Mouse (Mus musculus) forebrain, embryonic 15.5 days (tissue): Measurements from ENCODE around the gene Apln. TPM values are rescaled to one million over a fixed set of nuclear protein-coding genes. Genes with fewer than 3 reads are reported as not detected.
A peak's percentile ranks its signal among the peaks of the same experiment; 100 is the strongest.

Experiments
- ATAC-seq: fragments of 200-750 bp; cut with Nextera tagmentation; replicated peaks from 2 replicates; pipeline ENCODE4 v1.8.0; 2017; ENCODE audit warnings: mild to moderate bottlenecking, moderate TSS enrichment, moderate library complexity
- H3K27ac ChIP-seq: fragments of 300-500 bp; sonication (generic); replicated peaks from 2 replicates; pipeline ENCODE4 v1.5.1; 2015; ENCODE audit warnings: mild to moderate bottlenecking, inconsistent platforms
- H3K27me3 ChIP-seq: fragments of 300-500 bp; sonication (generic); 2 replicates; pipeline ENCODE4 v1.6.1; 2015; ENCODE audit warnings: inconsistent platforms
- H3K36me3 ChIP-seq: fragments of 300-500 bp; sonication (generic); 2 replicates; pipeline ENCODE4 v1.6.1; 2015; ENCODE audit warnings: mild to moderate bottlenecking, inconsistent platforms
- H3K4me1 ChIP-seq: fragments of 300-500 bp; sonication (generic); 2 replicates; pipeline ENCODE4 v1.6.1; 2015; ENCODE audit warnings: inconsistent platforms
- H3K4me2 ChIP-seq: fragments of 300-500 bp; sonication (generic); replicated peaks from 2 replicates; pipeline ENCODE4 v1.6.1; 2015; ENCODE audit warnings: mild to moderate bottlenecking, inconsistent platforms
- H3K4me3 ChIP-seq: fragments of 300-500 bp; sonication (generic); 2 replicates; pipeline ENCODE4 v1.5.1; 2015; ENCODE audit warnings: mild to moderate bottlenecking, inconsistent platforms
- H3K9ac ChIP-seq: fragments of 300-500 bp; sonication (generic); replicated peaks from 2 replicates; pipeline ENCODE4 v1.6.1; 2015; ENCODE audit warnings: mild to moderate bottlenecking, inconsistent platforms
- H3K9me3 ChIP-seq: fragments of 300-500 bp; sonication (generic); 2 replicates; pipeline ENCODE4 v1.6.1; 2016; ENCODE audit warnings: inconsistent platforms
- WGBS: fragments of 180-500 bp; shearing (Covaris S2); methylation state at CpG from one replicate; pipeline ENCODE4 v1.1.7; 2015; ENCODE audit warnings: mixed read lengths; 5-methylcytosine and 5-hydroxymethylcytosine counted together
- polyA plus RNA-seq: library from polyadenylated mRNA; unstranded; fragments of >200 nt; fragmentation: Nextera tagmentation; extraction: Ambion mirVana; gene quantifications from 2 replicates; pipeline ENCODE4 v1.2.1, GENCODE M21; 2015

Apln gene
- polyA plus RNA-seq = 4.6 and 5.1 TPM in 2 replicates

DNA sequence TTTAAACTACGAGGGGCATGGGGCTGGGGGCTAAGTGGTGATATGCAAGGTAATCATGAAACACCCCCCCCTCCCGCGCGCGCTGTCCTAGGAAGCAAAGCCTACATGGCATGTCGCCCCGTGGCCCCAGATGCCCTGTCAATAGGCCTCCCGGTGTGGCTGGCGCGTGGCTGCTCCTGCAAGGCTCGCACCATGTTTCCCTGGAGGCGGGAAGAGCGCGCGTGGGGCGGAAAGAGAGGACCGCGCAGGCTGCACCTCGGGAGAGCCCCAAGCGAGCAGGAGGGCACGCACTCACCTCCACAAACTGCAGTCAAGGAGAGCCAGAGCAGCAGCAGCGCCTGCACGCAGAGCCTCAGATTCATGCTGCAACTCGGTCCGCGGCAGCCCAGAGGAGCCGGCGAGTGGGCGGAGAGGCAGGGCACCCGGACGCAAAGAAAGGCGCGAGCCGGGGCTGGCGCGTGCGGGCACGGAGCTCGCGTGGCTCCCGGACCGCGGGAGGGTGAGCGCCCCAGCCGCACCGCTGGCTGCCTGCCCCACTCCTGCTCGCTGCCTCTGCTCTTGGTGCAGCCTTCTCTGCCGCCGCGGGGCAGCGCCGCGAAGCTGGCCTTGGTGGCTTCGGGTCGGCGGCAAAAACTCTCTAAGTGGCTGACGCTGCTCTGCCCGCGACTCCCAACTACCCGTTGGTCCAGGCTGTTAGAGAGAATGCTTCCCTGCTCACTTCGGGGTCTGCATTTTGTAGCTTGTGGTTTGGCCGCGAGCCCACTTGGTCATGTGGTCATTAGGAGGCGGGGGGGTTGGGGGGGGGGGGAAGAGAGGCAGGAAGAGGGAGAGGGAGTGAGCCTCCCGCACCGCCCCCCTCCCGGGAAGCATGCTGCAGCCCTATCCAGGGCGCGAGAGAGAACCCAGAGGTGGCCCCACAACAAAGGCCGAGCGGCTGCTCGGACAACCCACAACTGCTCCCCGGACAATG, at the start of gene Apln:
TSS of gene Apln (minus strand) at position 710 of the 970 bp plus-strand sequence.
- peak; percentile 75 for ATAC-seq
- peaks cover 12% of the 10 kb centered on the region for H3K4me1 ChIP-seq

DNA sequence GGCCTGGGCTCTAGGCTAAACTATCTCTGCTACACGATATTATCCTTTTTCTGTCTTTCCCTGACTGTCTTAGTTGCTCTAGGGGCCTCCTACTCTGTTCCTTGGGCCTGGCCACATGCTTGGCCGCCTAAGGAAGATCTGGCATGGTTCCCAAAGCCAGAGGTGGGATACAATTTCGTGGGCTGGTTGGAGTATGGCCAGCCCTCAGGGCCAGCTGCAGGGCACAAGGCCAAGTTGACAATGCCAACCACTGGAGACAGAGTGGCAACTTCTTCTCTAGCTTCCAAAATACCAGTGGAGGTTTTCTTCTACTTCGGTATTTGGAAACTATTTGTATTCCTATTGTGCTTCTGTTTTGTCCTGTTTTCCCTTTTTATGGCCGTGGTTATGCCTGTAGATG, 47.7 kb upstream of the Apln start:
- Histone ChIP-seq H3K9me3 (no peaks in the 10 kb centered on the region), H3K9ac (no peak overlapping the region), H3K4me2 (no peak overlapping the region), H3K27ac (no peak overlapping the region), H3K36me3 (no peaks in the 10 kb centered on the region), H3K4me1 (no peaks in the 10 kb centered on the region), H3K27me3 (no peaks in the 10 kb centered on the region), H3K4me3 (no peak overlapping the region)
- no peak for ATAC-seq
- 61% methylated on average over 5 of the region's 5 CpGs for WGBS

More for the DNA sequence above, at the start of gene Apln:
- H3K36me3 ChIP-seq = no peaks in the 10 kb centered on the region
- peak within 1 kb of the TSS; percentile 50 for H3K4me3 ChIP-seq
- 0 out of 2 replicates have a peak within 1 kb of the TSS, but pooled peaks have one; percentile 33 for H3K27ac ChIP-seq
- 25% methylated on average over 72 of the region's 73 CpGs for WGBS
- H3K27me3 ChIP-seq = no peaks in the 10 kb centered on the region
- peak within 1 kb of the TSS; percentile 51 for H3K9ac ChIP-seq
- no peaks in the 10 kb centered on the region for H3K9me3 ChIP-seq
- H3K4me2 ChIP-seq = peak within 1 kb of the TSS; percentile 89

DNA sequence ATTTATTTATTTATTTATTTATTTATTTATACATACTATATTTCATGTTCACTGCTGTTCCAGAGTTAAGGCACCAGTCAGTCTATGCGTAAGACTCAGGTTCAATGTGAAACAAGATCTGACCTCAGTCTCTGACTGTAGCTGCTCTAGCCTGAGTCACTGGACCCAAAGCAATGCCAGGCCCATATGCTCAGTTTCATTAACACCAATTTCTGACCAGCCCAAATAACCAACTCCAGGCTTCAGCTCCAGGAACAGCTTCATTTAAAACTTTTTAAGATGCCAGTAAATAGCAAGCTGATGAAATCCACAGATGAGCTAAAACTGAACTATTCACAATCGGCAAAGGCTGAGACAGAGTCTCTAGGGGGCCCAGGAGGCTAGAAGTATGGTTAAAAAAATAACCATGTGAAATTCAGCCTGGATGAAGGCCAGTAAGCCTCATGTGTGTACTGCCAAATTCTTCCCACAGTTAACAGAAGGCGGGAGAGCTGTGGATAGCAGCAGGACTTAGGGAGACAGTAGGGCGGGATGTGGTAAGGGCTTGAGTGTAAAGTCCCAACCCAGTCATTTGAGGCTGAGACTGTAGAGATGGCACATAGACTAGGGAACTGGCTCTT, 42.3 kb upstream of the Apln start:
- no peak overlapping the region for H3K9ac ChIP-seq
- no peak overlapping the region for H3K27ac ChIP-seq
- 81% methylated on average over 4 of the region's 4 CpGs for WGBS
- no peak overlapping the region for H3K4me3 ChIP-seq
- H3K4me2 ChIP-seq = no peak overlapping the region
- H3K27me3 ChIP-seq = no peaks in the 10 kb centered on the region
- no peaks in the 10 kb centered on the region for H3K36me3 ChIP-seq
- ATAC-seq = no peak
- no peaks in the 10 kb centered on the region for H3K4me1 ChIP-seq
- no peaks in the 10 kb centered on the region for H3K9me3 ChIP-seq

DNA sequence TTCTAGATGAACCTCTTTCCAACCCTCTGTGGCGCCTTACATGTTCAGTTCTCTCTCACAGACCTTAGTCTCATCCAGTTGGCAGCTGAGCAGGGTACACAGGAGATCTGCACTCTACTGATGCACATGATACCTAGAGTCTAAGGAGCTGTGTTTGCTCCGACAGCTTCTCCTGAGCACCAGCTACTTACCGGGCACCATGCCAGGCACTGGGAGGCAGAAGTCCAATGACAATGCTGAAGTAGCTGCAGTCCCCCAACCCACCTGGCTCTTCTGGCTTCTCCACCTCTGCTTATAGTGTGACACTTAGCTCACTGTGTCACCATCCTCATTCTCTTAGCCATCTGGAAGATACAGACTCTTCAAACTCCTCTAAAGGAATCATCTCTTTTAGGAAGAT, 40.0 kb upstream of the Apln start:
- Histone ChIP-seq H3K36me3 (no peaks in the 10 kb centered on the region), H3K4me1 (no peaks in the 10 kb centered on the region), H3K4me2 (no peak overlapping the region), H3K4me3 (no peak overlapping the region), H3K27me3 (no peaks in the 10 kb centered on the region), H3K9ac (no peak overlapping the region), H3K9me3 (no peaks in the 10 kb centered on the region), H3K27ac (no peak overlapping the region)
- WGBS = 87% methylated on average over 3 of the region's 3 CpGs
- ATAC-seq = no peak

DNA sequence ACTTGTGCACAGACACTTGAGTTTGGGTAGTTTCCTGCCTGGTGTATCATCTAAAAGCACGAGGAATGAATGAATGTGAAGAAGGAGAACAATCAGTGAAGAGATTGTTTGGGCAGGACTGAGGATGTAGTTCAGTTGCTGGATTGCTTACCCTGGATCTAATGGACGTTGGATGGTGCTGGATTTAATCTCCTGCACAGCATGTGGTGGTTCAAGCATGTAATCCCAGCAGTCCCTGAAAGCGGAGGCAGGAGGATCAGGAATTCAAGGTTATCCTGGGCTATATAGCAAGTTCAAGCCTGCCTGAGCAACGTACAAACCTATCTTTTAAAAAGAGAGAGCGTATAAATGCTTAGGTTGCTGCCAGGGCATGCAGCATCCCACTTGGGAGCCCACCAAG, 37.7 kb upstream of the Apln start:
- ATAC-seq = no peak
- WGBS = 40% methylated on average over 5 of the region's 5 CpGs
- no peak overlapping the region for H3K27ac ChIP-seq
- H3K27me3 ChIP-seq = no peaks in the 10 kb centered on the region
- H3K4me2 ChIP-seq = no peak overlapping the region
- no peaks in the 10 kb centered on the region for H3K4me1 ChIP-seq
- no peaks in the 10 kb centered on the region for H3K36me3 ChIP-seq
- no peaks in the 10 kb centered on the region for H3K9me3 ChIP-seq
- no peak overlapping the region for H3K9ac ChIP-seq
- H3K4me3 ChIP-seq = no peak overlapping the region

DNA sequence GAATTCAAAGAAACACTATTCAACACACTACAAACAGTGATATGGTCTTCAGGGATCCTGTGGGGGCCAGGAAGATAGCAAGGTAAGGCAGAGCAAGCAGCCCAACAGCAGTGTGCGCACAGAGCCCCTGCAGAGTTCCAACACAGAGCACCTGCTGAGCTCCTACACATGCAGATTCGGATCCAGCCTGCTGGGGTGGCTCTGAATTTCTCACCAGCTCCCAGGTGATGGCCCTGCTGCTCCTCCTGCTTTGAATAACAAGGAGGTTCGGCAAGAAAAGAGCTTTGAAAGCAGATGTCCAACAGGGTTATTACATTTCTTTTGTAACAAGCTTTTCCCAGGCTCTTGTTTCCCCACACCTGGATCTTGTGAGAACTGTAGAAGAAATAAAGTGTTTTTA, 37.3 kb upstream of the Apln start:
- H3K4me2 ChIP-seq = no peak overlapping the region
- no peaks in the 10 kb centered on the region for H3K36me3 ChIP-seq
- no peaks in the 10 kb centered on the region for H3K4me1 ChIP-seq
- no peak overlapping the region for H3K9ac ChIP-seq
- H3K4me3 ChIP-seq = no peak overlapping the region
- H3K9me3 ChIP-seq = no peaks in the 10 kb centered on the region
- ATAC-seq = no peak
- no peak overlapping the region for H3K27ac ChIP-seq
- 29% methylated on average over 3 of the region's 3 CpGs for WGBS
- no peaks in the 10 kb centered on the region for H3K27me3 ChIP-seq

DNA sequence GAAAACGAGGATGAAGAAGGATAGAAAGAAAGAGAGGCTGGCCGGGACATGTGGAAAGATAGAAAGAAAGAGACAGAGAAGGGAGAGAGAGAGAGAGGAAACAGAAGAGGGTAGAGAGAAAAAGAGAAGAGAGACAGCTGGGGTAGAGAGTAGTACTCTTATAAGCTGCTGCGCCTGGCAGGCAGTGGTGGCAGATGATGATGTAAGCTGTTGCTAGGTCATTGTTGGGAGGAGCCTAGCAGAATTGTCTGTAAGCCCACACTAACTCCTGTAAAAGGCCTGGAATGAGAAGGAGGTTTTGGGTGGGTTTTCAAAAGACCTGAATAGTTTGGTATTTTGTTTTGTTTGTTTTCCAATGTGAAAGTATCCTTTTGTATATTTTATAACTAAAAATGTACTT, 32.2 kb upstream of the Apln start:
- Histone ChIP-seq H3K9me3 (no peaks in the 10 kb centered on the region), H3K36me3 (no peaks in the 10 kb centered on the region), H3K4me3 (no peak overlapping the region), H3K9ac (no peak overlapping the region), H3K27ac (no peak overlapping the region), H3K27me3 (no peaks in the 10 kb centered on the region), H3K4me1 (no peaks in the 10 kb centered on the region), H3K4me2 (no peak overlapping the region)
- no peak for ATAC-seq
- 72% methylated on average over 3 of the region's 3 CpGs for WGBS

DNA sequence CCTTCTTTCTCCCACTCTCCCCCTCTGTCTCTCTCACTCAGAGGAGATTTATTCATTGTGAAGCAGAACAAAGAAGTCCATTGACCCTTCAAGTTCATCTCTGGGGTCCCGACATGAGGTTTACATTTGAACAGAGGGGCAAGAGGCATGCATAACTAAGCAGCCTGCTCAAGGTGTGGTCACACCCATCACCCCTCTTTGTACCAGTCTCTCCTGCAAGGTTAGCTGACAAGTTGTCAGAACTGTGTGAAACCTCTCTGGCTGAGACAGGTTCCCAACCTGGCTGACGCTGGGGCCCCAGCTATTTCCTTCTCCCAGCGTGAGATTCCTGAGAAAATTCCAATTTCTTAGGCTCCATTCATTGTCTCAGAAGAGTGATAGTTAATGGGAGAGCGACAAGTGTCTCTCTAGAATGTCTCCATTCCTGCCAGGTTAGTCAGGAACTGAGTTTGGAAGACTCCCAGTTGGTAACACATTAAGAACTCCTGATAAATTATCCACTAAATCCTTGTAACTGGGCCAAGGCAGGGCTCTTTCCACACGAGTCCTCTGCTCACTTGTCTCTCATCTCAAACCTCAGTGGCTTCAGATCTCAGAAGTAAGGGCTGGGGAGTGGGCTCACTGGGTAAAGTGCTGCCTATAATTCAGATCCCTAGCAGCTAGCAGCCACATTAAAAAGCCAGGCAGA, 29.7 kb upstream of the Apln start:
- ATAC-seq = no peak
- Histone ChIP-seq H3K9me3 (no peaks in the 10 kb centered on the region), H3K4me1 (no peaks in the 10 kb centered on the region), H3K4me3 (no peak overlapping the region), H3K4me2 (no peak overlapping the region), H3K9ac (no peak overlapping the region), H3K36me3 (no peaks in the 10 kb centered on the region), H3K27ac (no peak overlapping the region), H3K27me3 (no peaks in the 10 kb centered on the region)
- WGBS = 29% methylated on average over 5 of the region's 5 CpGs

DNA sequence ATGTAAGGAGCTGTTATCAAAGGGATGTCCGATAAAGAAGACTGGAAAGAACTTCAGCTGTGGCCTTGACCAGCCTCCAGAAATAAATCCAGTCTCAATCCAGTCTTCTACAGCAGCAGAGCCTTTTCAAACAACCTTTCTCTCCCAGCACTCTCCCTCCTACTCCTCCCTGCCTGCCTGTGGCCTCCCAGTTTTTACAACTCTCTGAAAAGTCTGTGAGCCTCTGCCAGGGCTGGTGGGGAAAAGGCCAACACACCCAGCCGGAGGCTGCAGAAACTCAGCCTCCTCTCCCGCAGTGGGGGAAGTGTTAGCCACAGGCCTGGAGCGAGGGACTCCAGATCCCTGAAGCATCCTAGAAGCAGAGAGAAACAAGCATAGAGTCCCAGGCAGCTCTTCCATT, 27.8 kb upstream of the Apln start:
- no peaks in the 10 kb centered on the region for H3K4me1 ChIP-seq
- 78% methylated on average over 4 of the region's 4 CpGs for WGBS
- H3K4me3 ChIP-seq = no peak overlapping the region
- no peaks in the 10 kb centered on the region for H3K9me3 ChIP-seq
- no peaks in the 10 kb centered on the region for H3K27me3 ChIP-seq
- no peaks in the 10 kb centered on the region for H3K36me3 ChIP-seq
- H3K9ac ChIP-seq = no peak overlapping the region
- H3K27ac ChIP-seq = no peak overlapping the region
- ATAC-seq = no peak
- H3K4me2 ChIP-seq = no peak overlapping the region

DNA sequence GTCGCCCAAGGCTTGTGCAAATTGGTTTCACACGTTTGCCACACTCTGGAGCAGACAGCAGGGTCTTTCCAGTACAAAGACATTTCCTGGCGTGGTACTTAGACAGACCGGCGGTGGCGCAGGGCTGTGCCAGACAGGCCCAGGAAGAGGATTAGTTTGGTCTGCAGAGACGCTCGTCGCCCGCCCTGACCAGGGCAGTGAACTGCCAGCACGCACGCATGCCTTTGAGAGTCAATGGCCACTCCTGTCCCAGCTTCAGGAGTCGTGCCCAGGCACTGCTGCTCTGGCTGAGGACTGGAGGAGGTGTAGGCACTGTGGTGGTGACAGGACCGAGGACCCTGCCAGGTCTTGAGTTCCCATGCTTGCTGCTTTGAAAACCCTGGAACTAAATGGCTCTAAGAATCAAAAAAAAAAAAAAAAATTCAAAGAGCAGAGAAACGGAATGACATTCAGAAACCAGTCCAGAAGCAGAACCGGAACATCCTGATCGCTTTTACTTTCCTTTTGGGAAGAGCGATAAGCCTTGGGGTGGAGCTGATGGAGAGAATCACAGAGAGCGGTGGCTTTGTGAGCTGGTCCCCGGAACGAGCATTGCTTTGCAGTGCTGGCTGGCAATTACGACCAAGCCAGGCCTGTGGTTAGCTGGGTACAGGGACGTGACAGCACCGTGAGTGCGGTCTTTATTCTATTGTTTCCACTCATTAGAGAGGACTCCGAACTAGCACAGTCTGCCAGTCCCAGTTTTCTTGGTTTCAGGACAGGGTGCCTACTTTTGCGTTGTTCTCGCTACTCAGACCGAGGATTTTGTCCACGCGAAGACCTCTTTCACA, 19.7 kb upstream of the Apln start:
- Histone ChIP-seq H3K4me3 (peak overlapping the region; percentile 32), H3K9ac (peak overlapping the region; percentile 43), H3K27ac (peak overlapping the region; percentile 71), H3K4me1 (peaks cover 8% of the 10 kb centered on the region; the same call in 1 of the 2 replicates), H3K9me3 (no peaks in the 10 kb centered on the region), H3K36me3 (no peaks in the 10 kb centered on the region), H3K4me2 (peak overlapping the region; percentile 51), H3K27me3 (no peaks in the 10 kb centered on the region)
- peak; percentile 94 for ATAC-seq
- WGBS = 25% methylated on average over 31 of the region's 31 CpGs

DNA sequence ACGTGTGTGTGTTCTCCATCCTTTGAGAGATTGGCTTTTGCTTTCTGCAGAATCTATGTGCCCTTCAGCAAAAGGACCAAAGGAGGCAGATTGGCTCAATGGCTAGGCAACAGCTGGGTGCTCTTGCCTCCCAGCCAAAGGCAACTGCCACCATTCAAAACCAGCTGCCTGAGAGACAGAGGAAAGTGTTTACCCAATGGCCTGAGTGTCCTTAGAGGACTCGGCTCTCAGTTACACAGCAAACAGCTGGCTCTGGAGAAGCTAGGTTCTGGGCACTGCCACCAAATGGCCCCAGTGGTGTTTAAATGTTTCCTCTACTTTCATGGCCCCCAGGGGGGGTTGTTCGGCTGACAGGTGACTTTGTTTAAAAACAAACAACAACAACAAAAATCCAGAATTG, 19.1 kb upstream of the Apln start:
- H3K27ac ChIP-seq = peak overlapping the region; percentile 71
- peak overlapping the region; percentile 51; the same call in 1 of the 2 replicates for H3K4me2 ChIP-seq
- no peak overlapping the region for H3K4me3 ChIP-seq
- no peaks in the 10 kb centered on the region for H3K9me3 ChIP-seq
- H3K27me3 ChIP-seq = no peaks in the 10 kb centered on the region
- H3K9ac ChIP-seq = no peak overlapping the region
- H3K36me3 ChIP-seq = no peaks in the 10 kb centered on the region
- 42% methylated on average over 3 of the region's 3 CpGs for WGBS
- peaks cover 8% of the 10 kb centered on the region; the same call in 1 of the 2 replicates for H3K4me1 ChIP-seq
- ATAC-seq = 0 out of 2 replicates have a peak, but pooled peaks have one; percentile 31
